Mouse (Mus musculus): ENCODE measurements around the gene Pth. TPM values are rescaled to one million over a fixed set of nuclear protein-coding genes. Genes with fewer than 3 reads are reported as not detected.

Gene Pth
- 0.24 TPM in 1 of 2 replicates, not detected in the other for polyA plus RNA-seq (2015; fragmentation: Nextera tagmentation; extraction: Ambion mirVana)

GRCm38 (mm10) chr7:113388470-113388869, at the start of gene Pth:
TSS of gene Pth (minus strand) at chr7:113388570.
- no peaks in the 10 kb centered on the region for H3K27me3 ChIP-seq
- no peaks in the 10 kb centered on the region for H3K9me3 ChIP-seq (replicated peaks)
- no peak within 1 kb of the TSS for H3K27ac ChIP-seq (replicated peaks)
- WGBS, result 88% methylated on average over 2 of the region's 2 CpGs
- no peaks in the 10 kb centered on the region for H3K4me1 ChIP-seq
- no peaks in the 10 kb centered on the region for H3K36me3 ChIP-seq
- no peak within 1 kb of the TSS for H3K4me3 ChIP-seq (replicated peaks)
- H3K9ac ChIP-seq, result no peak within 1 kb of the TSS
- no peak for ATAC-seq (ENCODE audit: insufficient number of reproducible peaks, low FRiP score, low TSS enrichment, low read depth)
- H3K4me2 ChIP-seq (replicated peaks), result no peak within 1 kb of the TSS

GRCm38 (mm10) chr7:113436312-113436711, 47.9 kb upstream of the Pth start:
- Histone ChIP-seq H3K36me3 (no peaks in the 10 kb centered on the region), H3K27ac (replicated peaks) (no peak overlapping the region), H3K9ac (no peak overlapping the region), H3K4me3 (replicated peaks) (no peak overlapping the region), H3K4me1 (no peaks in the 10 kb centered on the region), H3K4me2 (replicated peaks) (no peak overlapping the region), H3K27me3 (no peaks in the 10 kb centered on the region), H3K9me3 (replicated peaks) (no peaks in the 10 kb centered on the region)
- ATAC-seq (ENCODE audit: insufficient number of reproducible peaks, low FRiP score, low TSS enrichment, low read depth), result no peak
- WGBS, result 67% methylated on average over 10 of the region's 10 CpGs

GRCm38 (mm10) chr7:113434286-113434685, 45.9 kb upstream of the Pth start:
- no peak overlapping the region for H3K9ac ChIP-seq
- no peaks in the 10 kb centered on the region for H3K9me3 ChIP-seq (replicated peaks)
- no peak overlapping the region for H3K4me3 ChIP-seq (replicated peaks)
- H3K4me2 ChIP-seq (replicated peaks), result no peak overlapping the region
- no peaks in the 10 kb centered on the region for H3K27me3 ChIP-seq
- H3K36me3 ChIP-seq, result no peaks in the 10 kb centered on the region
- no peaks in the 10 kb centered on the region for H3K4me1 ChIP-seq
- no peak overlapping the region for H3K27ac ChIP-seq (replicated peaks)
- WGBS, result 26% methylated on average over 4 of the region's 4 CpGs
- no peak for ATAC-seq (ENCODE audit: insufficient number of reproducible peaks, low FRiP score, low TSS enrichment, low read depth)

GRCm38 (mm10) chr7:113433451-113433850, 45.1 kb upstream of the Pth start:
- no peak overlapping the region for H3K4me2 ChIP-seq (replicated peaks)
- H3K27me3 ChIP-seq, result no peaks in the 10 kb centered on the region
- no peaks in the 10 kb centered on the region for H3K9me3 ChIP-seq (replicated peaks)
- H3K4me1 ChIP-seq, result no peaks in the 10 kb centered on the region
- 82% methylated on average over 3 of the region's 3 CpGs for WGBS
- no peaks in the 10 kb centered on the region for H3K36me3 ChIP-seq
- H3K9ac ChIP-seq, result no peak overlapping the region
- no peak overlapping the region for H3K4me3 ChIP-seq (replicated peaks)
- H3K27ac ChIP-seq (replicated peaks), result no peak overlapping the region
- no peak for ATAC-seq (ENCODE audit: insufficient number of reproducible peaks, low FRiP score, low TSS enrichment, low read depth)

- Histone ChIP-seq H3K36me3 (no peaks in the 10 kb centered on the region), H3K27ac (replicated peaks) (no peak overlapping the region), H3K9me3 (replicated peaks) (no peaks in the 10 kb centered on the region), H3K4me2 (replicated peaks) (no peak overlapping the region), H3K4me3 (replicated peaks) (no peak overlapping the region), H3K9ac (no peak overlapping the region), H3K27me3 (no peaks in the 10 kb centered on the region), H3K4me1 (no peaks in the 10 kb centered on the region)
- 77% methylated on average over 4 of the region's 4 CpGs for WGBS
- ATAC-seq (ENCODE audit: insufficient number of reproducible peaks, low FRiP score, low TSS enrichment, low read depth), result no peak
These were observed 44.5 kb upstream of the Pth start for GRCm38 (mm10) chr7:113432891-113433290.

GRCm38 (mm10) chr7:113420771-113421170, 32.4 kb upstream of the Pth start:
- no peak for ATAC-seq (ENCODE audit: insufficient number of reproducible peaks, low FRiP score, low TSS enrichment, low read depth)
- WGBS, result 89% methylated on average over 1 of the region's 1 CpGs
- Histone ChIP-seq H3K4me2 (replicated peaks) (no peak overlapping the region), H3K9me3 (replicated peaks) (no peaks in the 10 kb centered on the region), H3K27ac (replicated peaks) (no peak overlapping the region), H3K9ac (no peak overlapping the region), H3K27me3 (no peaks in the 10 kb centered on the region), H3K36me3 (no peaks in the 10 kb centered on the region), H3K4me3 (replicated peaks) (no peak overlapping the region), H3K4me1 (no peaks in the 10 kb centered on the region)

- no peak overlapping the region for H3K4me3 ChIP-seq (replicated peaks)
- no peak for ATAC-seq (ENCODE audit: insufficient number of reproducible peaks, low FRiP score, low TSS enrichment, low read depth)
- H3K36me3 ChIP-seq, result no peaks in the 10 kb centered on the region
- H3K4me1 ChIP-seq, result no peaks in the 10 kb centered on the region
- no peaks in the 10 kb centered on the region for H3K9me3 ChIP-seq (replicated peaks)
- no peak overlapping the region for H3K27ac ChIP-seq (replicated peaks)
- no peak overlapping the region for H3K4me2 ChIP-seq (replicated peaks)
- no peaks in the 10 kb centered on the region for H3K27me3 ChIP-seq
- H3K9ac ChIP-seq, result no peak overlapping the region
- 14% methylated on average over 4 of the region's 4 CpGs for WGBS
These were observed 30.9 kb upstream of the Pth start for GRCm38 (mm10) chr7:113419070-113419782.

- no peaks in the 10 kb centered on the region for H3K27me3 ChIP-seq
- no peaks in the 10 kb centered on the region for H3K9me3 ChIP-seq (replicated peaks)
- no peak for ATAC-seq (ENCODE audit: insufficient number of reproducible peaks, low FRiP score, low TSS enrichment, low read depth)
- no peak overlapping the region for H3K4me3 ChIP-seq (replicated peaks)
- H3K4me1 ChIP-seq, result no peaks in the 10 kb centered on the region
- no peak overlapping the region for H3K27ac ChIP-seq (replicated peaks)
- no peaks in the 10 kb centered on the region for H3K36me3 ChIP-seq
- H3K4me2 ChIP-seq (replicated peaks), result no peak overlapping the region
- H3K9ac ChIP-seq, result no peak overlapping the region
- 79% methylated on average over 1 of the region's 1 CpGs for WGBS
These were observed 28.2 kb upstream of the Pth start for GRCm38 (mm10) chr7:113416536-113416935.

GRCm38 (mm10) chr7:113415256-113415655, 26.9 kb upstream of the Pth start:
- H3K27me3 ChIP-seq, result no peaks in the 10 kb centered on the region
- H3K9ac ChIP-seq, result no peak overlapping the region
- no peaks in the 10 kb centered on the region for H3K9me3 ChIP-seq (replicated peaks)
- no peak for ATAC-seq (ENCODE audit: insufficient number of reproducible peaks, low FRiP score, low TSS enrichment, low read depth)
- H3K4me3 ChIP-seq (replicated peaks), result no peak overlapping the region
- no peak overlapping the region for H3K27ac ChIP-seq (replicated peaks)
- no peaks in the 10 kb centered on the region for H3K4me1 ChIP-seq
- H3K4me2 ChIP-seq (replicated peaks), result no peak overlapping the region
- WGBS, result 83% methylated on average over 3 of the region's 3 CpGs
- H3K36me3 ChIP-seq, result no peaks in the 10 kb centered on the region

- ATAC-seq (ENCODE audit: insufficient number of reproducible peaks, low FRiP score, low TSS enrichment, low read depth), result no peak
- Histone ChIP-seq H3K9ac (no peak overlapping the region), H3K36me3 (no peaks in the 10 kb centered on the region), H3K9me3 (replicated peaks) (no peaks in the 10 kb centered on the region), H3K4me2 (replicated peaks) (no peak overlapping the region), H3K4me3 (replicated peaks) (no peak overlapping the region), H3K27me3 (no peaks in the 10 kb centered on the region), H3K4me1 (no peaks in the 10 kb centered on the region), H3K27ac (replicated peaks) (no peak overlapping the region)
- 45% methylated on average over 5 of the region's 5 CpGs for WGBS
These were observed 20.3 kb upstream of the Pth start for GRCm38 (mm10) chr7:113408712-113409111.

- no peak overlapping the region for H3K4me3 ChIP-seq (replicated peaks)
- H3K4me2 ChIP-seq (replicated peaks), result no peak overlapping the region
- no peaks in the 10 kb centered on the region for H3K36me3 ChIP-seq
- H3K9me3 ChIP-seq (replicated peaks), result no peaks in the 10 kb centered on the region
- ATAC-seq (ENCODE audit: insufficient number of reproducible peaks, low FRiP score, low TSS enrichment, low read depth), result no peak
- H3K4me1 ChIP-seq, result no peaks in the 10 kb centered on the region
- no peak overlapping the region for H3K9ac ChIP-seq
- no peak overlapping the region for H3K27ac ChIP-seq (replicated peaks)
- H3K27me3 ChIP-seq, result no peaks in the 10 kb centered on the region
These were observed 9.7 kb upstream of the Pth start for GRCm38 (mm10) chr7:113398083-113398482.

- WGBS, result 89% methylated on average over 4 of the region's 4 CpGs
- no peak for ATAC-seq (ENCODE audit: insufficient number of reproducible peaks, low FRiP score, low TSS enrichment, low read depth)
- no peaks in the 10 kb centered on the region for H3K27me3 ChIP-seq
These were observed 8.3 kb upstream of the Pth start for GRCm38 (mm10) chr7:113396661-113397060.

More at GRCm38 (mm10) chr7:113396661-113397060, 8.3 kb upstream of the Pth start:
- no peaks in the 10 kb centered on the region for H3K4me1 ChIP-seq
- no peak overlapping the region for H3K4me3 ChIP-seq (replicated peaks)
- H3K9me3 ChIP-seq (replicated peaks), result no peaks in the 10 kb centered on the region
- H3K27ac ChIP-seq (replicated peaks), result no peak overlapping the region
- no peak overlapping the region for H3K4me2 ChIP-seq (replicated peaks)
- no peak overlapping the region for H3K9ac ChIP-seq
- H3K36me3 ChIP-seq, result no peaks in the 10 kb centered on the region
